Mouse (Mus musculus): ENCODE measurements around the gene Bak1. TPM values are rescaled to one million over a fixed set of nuclear protein-coding genes. Genes with fewer than 3 reads are reported as not detected.
A peak's percentile ranks its signal among the peaks of the same experiment; 100 is the strongest.

The Bak1 gene
- total and polyA plus RNA-seq, 3 experiments = 75.4 to 150 TPM; not detected in 1

DNA sequence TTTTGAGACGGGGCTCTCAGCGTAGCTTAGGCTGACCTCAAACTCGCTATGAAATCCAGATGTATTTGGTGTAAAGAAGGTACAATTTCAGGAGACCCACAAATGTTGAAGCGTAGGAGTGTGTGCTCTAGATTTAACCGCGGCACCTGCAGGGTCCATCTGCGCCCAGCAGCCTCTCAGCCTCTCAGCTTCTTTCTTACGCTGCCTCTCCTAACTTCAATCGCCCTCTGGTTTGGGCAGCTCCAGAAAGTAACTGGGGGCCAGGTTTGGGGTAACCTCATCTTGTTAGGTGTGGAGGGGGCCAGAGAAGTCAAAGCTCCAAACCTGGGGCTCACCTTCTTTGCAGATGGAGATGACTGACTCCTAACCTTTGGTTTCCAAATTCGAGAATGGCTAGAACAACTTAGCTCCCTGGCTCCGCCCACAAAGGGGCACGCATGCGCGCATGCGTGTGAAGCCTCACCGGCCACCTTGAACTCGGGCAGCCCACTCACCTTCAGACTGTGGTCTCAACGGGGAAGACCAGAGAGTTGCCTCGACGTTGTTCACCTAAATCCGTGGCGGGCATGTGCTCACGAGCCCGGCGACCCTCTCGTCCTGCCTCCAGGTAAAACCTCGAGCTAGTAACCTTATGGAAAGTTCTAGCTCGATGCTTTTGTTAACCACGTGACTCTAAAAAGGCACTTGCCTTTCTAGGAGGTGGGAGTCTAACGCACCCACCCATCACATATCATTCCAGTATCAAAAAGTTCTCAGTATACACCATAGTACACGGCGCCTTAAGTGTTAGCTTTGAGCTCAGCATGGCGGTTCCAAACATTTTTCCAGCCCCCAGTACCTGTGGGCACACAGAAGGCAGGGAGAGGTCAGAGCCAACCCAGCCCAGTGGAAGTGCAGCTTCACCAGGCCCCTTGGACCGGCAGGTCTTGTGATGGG is 11.0 kb downstream of the Bak1 start:
- peak; percentile 84 for DNase-seq (ENCODE audit: low read depth, low spot score)
- H3K36me3 ChIP-seq (ENCODE audit: control insufficient read depth in 1 of 2, insufficient read depth in 2 of 2, low read length in 2 of 2) = no peaks in the 10 kb centered on the region; a peak in 1 of 4 replicates
- peak overlapping the region; percentile 57 for H3K27ac ChIP-seq (ENCODE audit: control insufficient read depth, low read depth, low read length)
- no peaks in the 10 kb centered on the region for H3K27me3 ChIP-seq (ENCODE audit: control insufficient read depth in 1 of 2, insufficient read depth in 2 of 2, low read length in 2 of 2)
- H3K9ac ChIP-seq (ENCODE audit: control insufficient read depth, low read depth, low read length, poor library complexity, severe bottlenecking) = peak overlapping the region; percentile 82
- H3K4me1 ChIP-seq (ENCODE audit: control insufficient read depth in 1 of 2, insufficient read depth in 2 of 2, low read length in 2 of 2) = no peaks in the 10 kb centered on the region; a peak in 1 of 4 replicates
- H3K9me3 ChIP-seq (replicated peaks; ENCODE audit: insufficient read depth, low read length) = no peaks in the 10 kb centered on the region
- peak overlapping the region; percentile 84 for H3K4me3 ChIP-seq (ENCODE audit: control insufficient read depth in 1 of 2, insufficient read depth in 1 of 2, low read depth in 2 of 2, low read length in 2 of 2)
- no peaks in the 10 kb centered on the region for H3K79me2 ChIP-seq (ENCODE audit: control insufficient read depth, insufficient read depth, low read length, poor library complexity)
- TF ChIP-seq POLR2AphosphoS2 (IDR thresholded peaks at IDR 0.05; ENCODE audit: low read length) (no peak), NRF1 (IDR thresholded peaks at IDR 0.05; ENCODE audit: insufficient read depth, low read depth, low read length, poor library complexity, severe bottlenecking) (peak; percentile 80), E2F4 (IDR thresholded peaks at IDR 0.05; ENCODE audit: borderline replicate concordance, low read depth, low read length) (no peak), GATA1 (IDR thresholded peaks at IDR 0.05; ENCODE audit: low read depth, low read length) (no peak), POLR2AphosphoS5 (IDR thresholded peaks at IDR 0.05; ENCODE audit: borderline replicate concordance, low read depth, low read length) (no peak), UBTF (IDR thresholded peaks at IDR 0.05; ENCODE audit: borderline replicate concordance, insufficient read depth, low read depth, low read length) (no peak), MEF2A (IDR thresholded peaks at IDR 0.05; ENCODE audit: extremely low read depth, insufficient replicate concordance, low read depth, low read length, poor library complexity, severe bottlenecking) (no peak), USF2 (IDR thresholded peaks at IDR 0.05; ENCODE audit: borderline replicate concordance in 1 of 2, insufficient read depth in 1 of 2, low read depth in 1 of 2, low read length in 2 of 2) (peak in 1 of 2 experiments; percentile 54; a peak in 1 of 4 replicates), MYB (IDR thresholded peaks at IDR 0.05; ENCODE audit: low read depth, low read length) (no peak), JUND (IDR thresholded peaks at IDR 0.05; ENCODE audit: low read depth, low read length) (no peak), CHD1 (IDR thresholded peaks at IDR 0.05; ENCODE audit: low read depth, low read length) (no peak), KAT2A (conservative IDR thresholded peaks at IDR 0.05; ENCODE audit: low read depth, low read length) (no peak), ZKSCAN1 (IDR thresholded peaks at IDR 0.05; ENCODE audit: low read depth, low read length) (no peak), CTCF (IDR thresholded peaks at IDR 0.05 in 2 of 3, conservative IDR thresholded peaks at IDR 0.05 in 1 of 3; ENCODE audit: control insufficient read depth in 1 of 3, insufficient read depth in 1 of 3, low read depth in 2 of 3, low read length in 3 of 3, poor library complexity in 1 of 3, severe bottlenecking in 1 of 3) (no peak), POLR2A (IDR thresholded peaks at IDR 0.05; ENCODE audit: control insufficient read depth in 1 of 2, insufficient read depth in 1 of 2, low read depth in 1 of 2, low read length in 2 of 2, poor library complexity in 1 of 2) (peak in 1 of 2 experiments; percentile 56; a peak in 1 of 4 replicates), TAL1 (IDR thresholded peaks at IDR 0.05; ENCODE audit: low read length) (no peak), RCOR1 (IDR thresholded peaks at IDR 0.05; ENCODE audit: low read depth, low read length) (no peak), MXI1 (IDR thresholded peaks at IDR 0.05; ENCODE audit: low read depth, low read length) (peak; percentile 51), MAZ (IDR thresholded peaks at IDR 0.05; ENCODE audit: low read depth, low read length) (no peak), EP300 (IDR thresholded peaks at IDR 0.05; ENCODE audit: low read depth in 1 of 2, low read length in 2 of 2) (no peak), ZNF384 (IDR thresholded peaks at IDR 0.05; ENCODE audit: low read depth, low read length) (no peak), MAX (IDR thresholded peaks at IDR 0.05; ENCODE audit: low read length) (peak; percentile 74), USF1 (IDR thresholded peaks at IDR 0.05; ENCODE audit: low read depth, low read length) (peak; percentile 85), ETS1 (IDR thresholded peaks at IDR 0.05; ENCODE audit: low read depth, low read length) (no peak), SIN3A (IDR thresholded peaks at IDR 0.05; ENCODE audit: low read length) (no peak), ZMIZ1 (IDR thresholded peaks at IDR 0.05; ENCODE audit: low read depth, low read length) (no peak), BHLHE40 (IDR thresholded peaks at IDR 0.05; ENCODE audit: borderline replicate concordance, low read depth, low read length) (no peak), SMC3 (IDR thresholded peaks at IDR 0.05; ENCODE audit: low read depth, low read length) (no peak), RAD21 (IDR thresholded peaks at IDR 0.05; ENCODE audit: low read depth, low read length) (no peak), TBP (IDR thresholded peaks at IDR 0.05; ENCODE audit: low read depth, low read length) (0 out of 2 replicates have a peak, but pooled peaks have one; percentile 25), TCF12 (IDR thresholded peaks at IDR 0.05; ENCODE audit: low read depth, low read length) (no peak), GABPA (IDR thresholded peaks at IDR 0.05; ENCODE audit: low read depth, low read length) (no peak), CHD2 (IDR thresholded peaks at IDR 0.05; ENCODE audit: low read length) (no peak), ZC3H11A (IDR thresholded peaks at IDR 0.05; ENCODE audit: low read depth, low read length) (no peak), NELFE (IDR thresholded peaks at IDR 0.05; ENCODE audit: low read depth, low read length) (peak; percentile 38; the same call in 1 of the 2 replicates)

All from MEL (cell line).